Mouse (Mus musculus): ENCODE results near the gene Dctn5. TPM values are rescaled to one million over a fixed set of nuclear protein-coding genes. Genes with fewer than 3 reads are reported as not detected.
"Not testable (repeated sequence)": the region's sequence is repeated elsewhere in the genome, so short reads cannot be mapped to it uniquely, and the experiment has no call there.

The Dctn5 gene
- polyA plus RNA-seq (2014; fragmentation: Nextera tagmentation; extraction: Ambion mirVana), result 104 and 115 TPM in 2 replicates

DNA sequence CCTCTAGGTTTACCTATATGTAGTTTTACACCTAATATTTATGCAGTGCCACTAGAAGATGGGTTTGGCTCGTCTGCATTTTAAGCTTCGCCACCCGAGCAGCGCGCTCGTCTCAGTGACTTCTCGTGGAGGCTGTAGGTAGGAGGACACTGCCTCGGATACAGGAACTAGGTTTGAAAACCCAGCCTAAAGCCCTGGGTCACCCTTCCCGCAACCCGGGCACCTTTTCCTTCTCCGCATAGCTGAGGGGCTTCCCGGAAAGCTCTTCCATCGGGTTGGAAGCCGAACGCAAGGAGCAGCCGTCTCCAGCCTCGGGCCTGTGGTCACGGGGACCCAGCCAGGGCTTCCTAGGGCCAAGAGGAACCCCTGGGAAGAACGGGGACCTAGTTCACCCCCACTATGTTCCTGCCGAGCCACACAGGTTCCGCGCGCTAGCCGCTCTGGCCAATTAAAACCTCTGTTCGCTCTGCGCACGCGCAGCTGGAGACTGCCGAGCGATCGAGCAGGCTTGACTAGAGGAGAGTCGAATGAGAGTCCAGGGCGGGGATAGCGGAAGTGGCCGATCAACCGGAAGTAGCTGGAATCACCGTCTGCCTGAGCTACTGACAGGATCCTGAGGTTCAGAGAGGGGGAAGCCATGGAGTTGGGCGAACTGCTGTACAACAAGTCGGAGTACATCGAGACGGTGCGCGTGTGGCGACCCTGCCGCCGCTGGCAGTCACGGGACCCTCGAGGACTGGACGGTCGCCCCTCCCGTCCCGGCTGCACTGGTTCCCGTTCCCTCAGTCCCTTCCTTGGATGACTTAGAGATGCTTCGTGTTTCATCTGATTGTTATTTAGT, at the start of gene Dctn5, which contains the start of gene Palb2:
Gene Dctn5 (plus strand): TSS at position 545 of the 841 bp plus-strand sequence.
Gene Palb2 (minus strand): TSS at position 489 of the 841 bp plus-strand sequence.
- WGBS, result under 1% methylated on average over 53 of the region's 54 CpGs
- no peaks in the 10 kb centered on the region for H3K9me3 ChIP-seq (ENCODE audit: control insufficient read depth, low read length)
- H3K9ac ChIP-seq (ENCODE audit: low read depth, low read length), result peak within 1 kb of the TSS; percentile 88
- DNase-seq (ENCODE audit: low spot score) (peak; percentile 98), ATAC-seq (ENCODE audit: low read depth) (peak; percentile 99)
- no peaks in the 10 kb centered on the region for H3K27me3 ChIP-seq (replicated peaks; ENCODE audit: control insufficient read depth, insufficient read depth, low read length)
- H3K27ac ChIP-seq (replicated peaks; ENCODE audit: low read depth, low read length), result peak within 1 kb of the TSS; percentile 70; the same call in 1 of the 2 replicates
- peaks cover 3% of the 10 kb centered on the region; the same call in 1 of the 2 replicates for H3K4me1 ChIP-seq (ENCODE audit: control insufficient read depth, insufficient read depth, low read length)
- peak within 1 kb of the TSS; percentile 86 for H3K4me3 ChIP-seq (ENCODE audit: low read depth, low read length)
- peak within 1 kb of the TSS; percentile 77 for H3K4me2 ChIP-seq (ENCODE audit: low read depth, low read length)
- H3K36me3 ChIP-seq (ENCODE audit: control insufficient read depth, insufficient read depth, low read length), result peaks cover 41% of the 10 kb centered on the region

DNA sequence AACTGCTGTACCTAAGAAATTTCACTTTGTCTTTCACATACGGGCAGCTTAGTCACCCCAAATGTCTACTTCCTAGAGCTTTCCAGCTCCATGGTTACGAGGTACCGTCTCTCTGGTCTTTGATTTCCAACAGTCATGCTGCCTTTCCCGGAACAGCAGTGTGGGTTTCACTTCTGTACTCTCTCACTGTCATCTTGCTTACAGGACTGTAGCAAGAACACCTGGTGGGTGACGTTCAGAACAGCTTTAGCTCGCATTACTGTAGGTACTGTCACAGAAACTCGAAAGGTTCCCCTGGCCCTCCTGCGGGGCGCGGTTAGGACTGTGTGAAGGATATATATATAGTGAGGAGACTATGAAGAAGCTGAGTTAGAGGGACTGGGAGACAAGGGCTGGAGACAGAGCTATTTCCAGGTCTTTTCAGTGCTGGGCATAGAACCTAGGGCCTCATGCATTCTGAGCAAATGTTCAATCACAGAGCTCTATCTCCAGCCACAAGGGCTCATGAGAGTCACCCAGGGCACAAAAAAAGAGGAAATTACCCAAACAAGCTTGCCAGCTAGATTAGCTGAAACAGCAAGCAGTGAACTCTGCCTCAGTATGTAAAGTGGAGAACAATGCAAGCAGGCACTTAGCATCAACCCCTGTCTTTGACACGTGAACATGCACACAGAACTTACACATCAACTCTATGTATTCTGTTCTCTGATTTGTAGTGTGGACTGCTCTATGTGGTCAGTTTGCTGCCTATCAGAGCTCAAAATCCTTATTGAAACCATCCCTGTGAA, 45.5 kb upstream of the Dctn5 start:
- DNase-seq (ENCODE audit: low spot score) (no peak), ATAC-seq (ENCODE audit: low read depth) (no peak)
- no peak overlapping the region for H3K27ac ChIP-seq (replicated peaks; ENCODE audit: low read depth, low read length)
- H3K9me3 ChIP-seq (ENCODE audit: control insufficient read depth, low read length), result no peaks in the 10 kb centered on the region
- no peak overlapping the region for H3K4me2 ChIP-seq (ENCODE audit: low read depth, low read length)
- H3K36me3 ChIP-seq (ENCODE audit: control insufficient read depth, insufficient read depth, low read length), result peaks cover 88% of the 10 kb centered on the region
- H3K4me3 ChIP-seq (ENCODE audit: low read depth, low read length), result no peak overlapping the region
- WGBS, result 87% methylated on average over 11 of the region's 11 CpGs
- H3K4me1 ChIP-seq (ENCODE audit: control insufficient read depth, insufficient read depth, low read length), result no peaks in the 10 kb centered on the region
- H3K27me3 ChIP-seq (replicated peaks; ENCODE audit: control insufficient read depth, insufficient read depth, low read length), result no peaks in the 10 kb centered on the region
- no peak overlapping the region for H3K9ac ChIP-seq (ENCODE audit: low read depth, low read length)

DNA sequence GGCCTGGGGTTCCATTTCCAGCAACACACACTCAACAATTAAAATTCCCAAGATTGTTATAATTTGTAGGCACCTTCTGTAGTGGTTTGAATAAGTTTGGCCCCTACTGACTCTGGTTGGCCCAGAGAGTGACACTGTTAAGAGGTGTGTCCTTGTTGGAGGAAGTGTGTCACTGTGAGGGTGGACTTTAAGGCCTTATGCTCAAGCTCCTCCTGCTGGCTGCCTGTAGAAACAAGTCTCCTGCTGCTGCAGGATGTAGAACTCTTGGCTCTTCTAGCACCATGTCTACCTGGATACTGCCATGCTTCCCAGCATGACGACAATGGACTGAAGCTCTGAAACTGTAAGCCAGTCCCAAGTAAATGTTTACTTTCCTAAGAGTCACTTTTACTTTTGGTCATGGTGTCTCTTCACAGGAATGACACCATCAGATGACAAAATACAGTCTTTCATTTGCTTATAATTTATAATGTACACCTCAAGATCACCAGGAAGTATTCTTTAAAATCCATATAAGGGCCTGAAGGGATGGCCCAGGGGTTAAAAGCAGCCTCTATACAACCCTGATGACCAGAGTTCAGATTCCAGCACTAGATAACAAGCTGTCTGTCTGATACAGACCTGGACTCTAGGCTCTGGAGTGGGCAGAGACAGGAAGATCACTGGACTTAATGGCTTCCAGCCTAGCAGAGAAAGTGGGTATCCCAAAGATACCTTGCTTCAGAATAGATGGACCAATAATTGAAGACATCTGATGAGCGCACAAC, 38.1 kb upstream of the Dctn5 start:
- Histone ChIP-seq H3K27me3 (replicated peaks; ENCODE audit: control insufficient read depth, insufficient read depth, low read length) (no peaks in the 10 kb centered on the region), H3K4me3 (ENCODE audit: low read depth, low read length) (no peak overlapping the region), H3K9me3 (ENCODE audit: control insufficient read depth, low read length) (no peaks in the 10 kb centered on the region), H3K4me2 (ENCODE audit: low read depth, low read length) (no peak overlapping the region), H3K27ac (replicated peaks; ENCODE audit: low read depth, low read length) (no peak overlapping the region), H3K9ac (ENCODE audit: low read depth, low read length) (no peak overlapping the region), H3K4me1 (ENCODE audit: control insufficient read depth, insufficient read depth, low read length) (no peaks in the 10 kb centered on the region), H3K36me3 (ENCODE audit: control insufficient read depth, insufficient read depth, low read length) (peaks cover 81% of the 10 kb centered on the region)
- ATAC-seq (ENCODE audit: low read depth) (no peak), DNase-seq (ENCODE audit: low spot score) (no peak)
- WGBS, result 95% methylated on average over 2 of the region's 2 CpGs

DNA sequence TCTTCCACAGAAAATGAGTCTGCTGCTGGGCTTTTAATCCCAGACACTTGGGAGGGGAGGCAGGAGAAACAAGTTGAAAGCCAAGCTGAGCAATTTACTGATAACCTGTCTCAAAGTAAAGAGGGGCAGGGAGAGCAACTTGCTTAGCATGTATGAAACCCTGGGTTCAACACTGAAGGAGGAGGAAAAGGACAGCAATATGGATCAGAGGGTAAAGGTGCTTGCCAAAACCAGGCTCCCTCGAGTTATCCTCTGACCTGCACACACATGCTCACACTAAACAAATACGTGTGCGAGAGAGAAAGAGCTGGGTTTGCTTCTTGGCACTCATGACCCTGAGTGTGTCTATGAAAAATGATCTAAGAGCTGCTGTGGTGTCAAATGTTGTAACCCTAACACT, 34.8 kb upstream of the Dctn5 start:
- WGBS, result 94% methylated on average over 3 of the region's 3 CpGs
- Histone ChIP-seq H3K9ac (ENCODE audit: low read depth, low read length) (no peak overlapping the region), H3K4me1 (ENCODE audit: control insufficient read depth, insufficient read depth, low read length) (peaks cover 11% of the 10 kb centered on the region; the same call in 1 of the 2 replicates), H3K4me3 (ENCODE audit: low read depth, low read length) (no peak overlapping the region), H3K4me2 (ENCODE audit: low read depth, low read length) (no peak overlapping the region), H3K27me3 (replicated peaks; ENCODE audit: control insufficient read depth, insufficient read depth, low read length) (no peaks in the 10 kb centered on the region), H3K27ac (replicated peaks; ENCODE audit: low read depth, low read length) (no peak overlapping the region), H3K36me3 (ENCODE audit: control insufficient read depth, insufficient read depth, low read length) (peaks cover 52% of the 10 kb centered on the region), H3K9me3 (ENCODE audit: control insufficient read depth, low read length) (no peaks in the 10 kb centered on the region)
- no peak for DNase-seq (ENCODE audit: low spot score)
- ATAC-seq (ENCODE audit: low read depth), result no peak

DNA sequence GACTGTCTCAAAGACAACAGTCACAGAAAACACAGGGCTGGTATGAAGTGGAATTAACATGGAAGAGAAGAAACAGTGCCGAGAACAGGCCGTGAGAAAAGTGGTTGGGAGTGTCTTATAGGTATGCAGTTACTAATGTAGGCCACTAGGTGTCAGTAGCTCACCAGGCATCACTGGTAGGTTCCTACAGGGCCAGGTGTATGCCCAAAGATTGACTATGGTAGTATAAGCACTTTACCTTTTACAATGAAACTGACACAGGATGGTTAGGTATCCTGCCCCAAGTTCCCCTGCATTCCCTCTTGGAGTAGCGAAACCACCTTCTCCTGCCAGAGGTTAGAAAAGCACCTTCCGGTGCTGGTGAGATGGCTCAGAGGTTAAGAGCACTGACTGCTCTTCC, 33.6 kb upstream of the Dctn5 start:
- Histone ChIP-seq H3K36me3 (ENCODE audit: control insufficient read depth, insufficient read depth, low read length) (peaks cover 43% of the 10 kb centered on the region), H3K27me3 (replicated peaks; ENCODE audit: control insufficient read depth, insufficient read depth, low read length) (no peaks in the 10 kb centered on the region), H3K4me3 (ENCODE audit: low read depth, low read length) (no peak overlapping the region), H3K4me2 (ENCODE audit: low read depth, low read length) (no peak overlapping the region), H3K9me3 (ENCODE audit: control insufficient read depth, low read length) (no peaks in the 10 kb centered on the region), H3K27ac (replicated peaks; ENCODE audit: low read depth, low read length) (no peak overlapping the region), H3K9ac (ENCODE audit: low read depth, low read length) (no peak overlapping the region), H3K4me1 (ENCODE audit: control insufficient read depth, insufficient read depth, low read length) (peaks cover 11% of the 10 kb centered on the region; the same call in 1 of the 2 replicates)
- DNase-seq (ENCODE audit: low spot score) (peak; percentile 66), ATAC-seq (ENCODE audit: low read depth) (no peak)
- 65% methylated on average over 4 of the region's 4 CpGs for WGBS

DNA sequence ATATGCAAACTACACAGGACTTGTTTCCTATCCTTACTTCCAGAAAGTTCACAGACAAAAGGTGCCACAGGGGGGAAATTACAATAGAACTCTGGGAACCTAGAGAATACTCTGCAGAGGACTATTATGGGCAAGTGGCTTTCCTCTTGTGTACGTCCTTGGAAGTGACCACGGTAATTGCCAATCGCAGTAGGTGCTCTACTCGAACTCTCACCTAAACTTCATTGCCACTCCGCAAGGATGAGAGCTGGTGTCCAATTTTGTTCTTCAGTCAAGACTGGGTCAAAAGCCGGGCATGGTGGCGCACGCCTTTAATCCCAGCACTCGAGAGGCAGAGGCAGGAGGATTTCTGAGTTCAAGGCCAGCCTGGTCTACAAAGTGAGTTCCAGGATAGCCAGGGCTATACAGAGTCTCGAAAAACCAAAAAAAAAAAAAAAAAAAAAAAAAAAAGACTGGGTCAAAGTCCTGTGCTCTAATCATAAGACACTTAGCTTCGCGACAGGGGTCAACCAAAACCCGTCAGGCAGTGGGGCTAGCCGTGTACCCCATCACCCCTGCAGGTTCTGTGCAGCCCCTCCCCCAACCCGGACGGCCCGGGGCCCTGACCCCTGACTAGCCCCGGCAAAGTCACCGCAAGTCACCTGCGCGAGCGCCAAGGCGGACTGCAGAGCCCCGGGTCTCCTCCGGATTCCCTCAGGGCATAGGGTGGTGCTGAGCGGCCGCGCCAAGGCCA, 31.7 kb upstream of the Dctn5 start:
- Histone ChIP-seq H3K4me3 (ENCODE audit: low read depth, low read length) (peak overlapping the region; percentile 74), H3K4me1 (ENCODE audit: control insufficient read depth, insufficient read depth, low read length) (peaks cover 11% of the 10 kb centered on the region; the same call in 1 of the 2 replicates), H3K36me3 (ENCODE audit: control insufficient read depth, insufficient read depth, low read length) (peaks cover 24% of the 10 kb centered on the region), H3K9ac (ENCODE audit: low read depth, low read length) (peak overlapping the region; percentile 90), H3K4me2 (ENCODE audit: low read depth, low read length) (peak overlapping the region; percentile 81)
- H3K9me3 ChIP-seq (ENCODE audit: control insufficient read depth, low read length); H3K27me3 ChIP-seq (replicated peaks; ENCODE audit: control insufficient read depth, insufficient read depth, low read length); H3K27ac ChIP-seq (replicated peaks; ENCODE audit: low read depth, low read length); DNase-seq (ENCODE audit: low spot score): not testable (repeated sequence)
- peak; percentile 58 for ATAC-seq (ENCODE audit: low read depth)
- 6% methylated on average over 23 of the region's 28 CpGs for WGBS

DNA sequence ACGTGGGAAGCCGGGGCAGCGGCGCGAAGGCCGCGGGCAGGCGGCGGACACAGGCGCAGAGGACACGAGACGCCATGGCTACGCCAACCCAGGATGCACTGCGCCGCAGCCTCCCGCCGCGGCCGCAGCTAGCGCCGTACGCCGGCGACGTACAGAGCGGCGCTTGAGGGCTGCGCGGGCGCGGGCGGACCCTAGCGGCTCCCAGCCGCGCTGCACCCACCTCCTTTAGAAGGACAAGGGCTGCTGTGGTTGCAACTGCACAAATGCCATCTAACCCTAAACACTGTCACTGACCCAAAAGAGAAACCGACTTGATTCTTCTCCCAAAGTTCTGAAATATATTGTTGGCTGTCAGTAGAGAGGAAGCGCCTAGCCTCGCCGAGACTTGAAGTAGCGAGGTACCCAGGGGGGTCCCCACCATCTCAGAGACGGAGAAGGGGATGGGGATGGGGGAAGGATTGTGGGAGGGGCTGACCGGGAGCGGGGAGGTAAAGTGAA, 31.0 kb upstream of the Dctn5 start, which contains the start of gene Ndufab1:
Gene Ndufab1 (minus strand): TSS at position 140 of the 498 bp plus-strand sequence.
- peak within 1 kb of the TSS; percentile 90 for H3K9ac ChIP-seq (ENCODE audit: low read depth, low read length)
- ATAC-seq (ENCODE audit: low read depth), result peak; percentile 99

More for the DNA sequence above, 31.0 kb upstream of the Dctn5 start, which contains the start of gene Ndufab1:
- Histone ChIP-seq H3K4me3 (ENCODE audit: low read depth, low read length) (peak within 1 kb of the TSS; percentile 74), H3K27ac (replicated peaks; ENCODE audit: low read depth, low read length) (no peak within 1 kb of the TSS; the same call in 1 of the 2 replicates), H3K27me3 (replicated peaks; ENCODE audit: control insufficient read depth, insufficient read depth, low read length) (no peaks in the 10 kb centered on the region), H3K36me3 (ENCODE audit: control insufficient read depth, insufficient read depth, low read length) (peaks cover 18% of the 10 kb centered on the region; the same call in 1 of the 2 replicates), H3K4me1 (ENCODE audit: control insufficient read depth, insufficient read depth, low read length) (peaks cover 11% of the 10 kb centered on the region; the same call in 1 of the 2 replicates), H3K4me2 (ENCODE audit: low read depth, low read length) (peak within 1 kb of the TSS; percentile 81), H3K9me3 (ENCODE audit: control insufficient read depth, low read length) (no peaks in the 10 kb centered on the region)
- DNase-seq (ENCODE audit: low spot score), result peak; percentile 94
- WGBS, result 2% methylated on average over 13 of the region's 43 CpGs

Data from embryonic facial prominence, embryonic 14.5 days (tissue).